Mouse (Mus musculus) gastrocnemius, adult 18-20 months (tissue): ENCODE data around the gene Gbp5. TPM values are rescaled to one million over a fixed set of nuclear protein-coding genes. Genes with fewer than 3 reads are reported as not detected.

Source experiments
- DNase-seq: peaks from one replicate; pipeline ENCODE4 v3.0.0; 2021; ENCODE audit warnings: low spot score
- long read RNA-seq, 2 experiments: library from polyadenylated mRNA; stranded (forward); transcript quantifications; one replicate each; pipeline ENCODE4 v2.0.0; 2021
- total RNA-seq, 2 experiments: library from RNA; stranded (reverse); gene quantifications; 2 replicates each; pipeline ENCODE4 v1.2.3; 2021

Gene Gbp5
- 1 to 10 TPM in 1 of 2 experiments, under 1 TPM in 1; 0.98 to 3.9 TPM for total RNA-seq
- long read RNA-seq, experiment 1, partial matches to known transcripts: 0 of 1 reads
- long read RNA-seq, experiment 1, other reads (novel, unspliced or antisense): 1 of 1 reads
- long read RNA-seq, experiment 2: 0 reads

DNA sequence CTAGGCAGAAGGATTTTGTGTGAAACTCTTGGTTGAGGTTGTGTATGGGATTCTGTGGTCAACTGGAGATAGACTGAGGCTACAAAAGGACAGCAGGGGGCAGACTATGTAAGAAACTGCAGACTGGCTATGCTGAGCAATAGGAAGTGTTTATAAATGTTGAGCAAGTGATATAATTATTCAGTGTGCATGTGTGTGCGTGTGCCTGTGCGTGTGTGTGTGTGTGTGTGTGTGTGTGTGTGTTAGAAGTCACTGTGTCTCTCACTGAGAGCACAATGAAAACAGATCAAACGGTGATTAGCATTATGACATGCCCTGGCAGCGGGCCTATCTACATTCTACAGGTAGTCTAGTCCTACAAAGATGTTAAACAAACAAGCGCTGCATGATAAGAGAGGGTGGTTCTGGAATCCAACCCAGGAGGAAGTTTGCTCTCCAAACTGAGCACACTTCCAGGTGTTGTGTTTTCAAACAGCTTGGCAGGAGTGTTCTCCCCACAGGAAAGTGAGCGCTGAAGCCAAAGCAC is at the start of gene Gbp5:
Gene Gbp5 (plus strand): TSS at position 443 of the 526 bp plus-strand sequence.
- DNase-seq: peak; percentile 65

DNA sequence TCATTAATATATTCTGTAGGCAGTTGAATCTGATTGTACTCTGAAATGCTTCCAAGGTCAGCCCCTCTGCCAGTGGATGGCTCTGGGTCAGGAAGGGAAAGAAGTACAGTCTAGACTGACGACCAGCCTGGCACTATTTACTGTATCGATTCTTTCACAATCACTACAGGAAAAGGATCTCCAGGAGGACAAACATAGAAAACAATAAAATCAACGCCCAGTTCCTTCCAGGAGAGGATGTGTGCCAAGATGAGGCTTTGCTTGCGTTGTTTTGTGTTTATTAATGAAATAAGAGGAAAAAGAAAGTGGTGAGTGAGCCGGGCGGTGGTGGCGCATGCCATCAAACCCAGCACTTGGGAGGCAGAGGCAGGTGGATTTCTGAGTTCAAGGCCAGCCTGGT is 39.6 kb upstream of the Gbp5 start:
- DNase-seq: no peak

DNA sequence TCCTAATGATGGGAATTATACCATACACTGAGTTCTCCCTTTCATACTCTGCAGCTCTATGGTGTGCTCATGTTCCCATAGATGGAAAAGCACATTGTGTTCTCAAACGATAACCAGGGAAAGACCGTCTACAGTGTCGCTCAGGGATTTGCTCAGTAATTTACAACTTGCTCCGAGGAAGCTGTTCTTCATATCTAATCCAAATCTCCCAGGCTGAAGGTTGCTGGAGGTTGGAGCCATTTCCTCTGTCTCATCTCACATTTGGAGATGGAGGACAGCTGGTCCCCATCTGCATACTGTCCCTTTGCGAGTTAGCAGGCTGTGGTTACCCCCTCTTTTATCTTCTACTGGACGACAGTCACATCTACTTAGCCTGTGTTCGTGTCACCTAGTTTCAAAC is 34.5 kb upstream of the Gbp5 start:
- DNase-seq: no peak

DNA sequence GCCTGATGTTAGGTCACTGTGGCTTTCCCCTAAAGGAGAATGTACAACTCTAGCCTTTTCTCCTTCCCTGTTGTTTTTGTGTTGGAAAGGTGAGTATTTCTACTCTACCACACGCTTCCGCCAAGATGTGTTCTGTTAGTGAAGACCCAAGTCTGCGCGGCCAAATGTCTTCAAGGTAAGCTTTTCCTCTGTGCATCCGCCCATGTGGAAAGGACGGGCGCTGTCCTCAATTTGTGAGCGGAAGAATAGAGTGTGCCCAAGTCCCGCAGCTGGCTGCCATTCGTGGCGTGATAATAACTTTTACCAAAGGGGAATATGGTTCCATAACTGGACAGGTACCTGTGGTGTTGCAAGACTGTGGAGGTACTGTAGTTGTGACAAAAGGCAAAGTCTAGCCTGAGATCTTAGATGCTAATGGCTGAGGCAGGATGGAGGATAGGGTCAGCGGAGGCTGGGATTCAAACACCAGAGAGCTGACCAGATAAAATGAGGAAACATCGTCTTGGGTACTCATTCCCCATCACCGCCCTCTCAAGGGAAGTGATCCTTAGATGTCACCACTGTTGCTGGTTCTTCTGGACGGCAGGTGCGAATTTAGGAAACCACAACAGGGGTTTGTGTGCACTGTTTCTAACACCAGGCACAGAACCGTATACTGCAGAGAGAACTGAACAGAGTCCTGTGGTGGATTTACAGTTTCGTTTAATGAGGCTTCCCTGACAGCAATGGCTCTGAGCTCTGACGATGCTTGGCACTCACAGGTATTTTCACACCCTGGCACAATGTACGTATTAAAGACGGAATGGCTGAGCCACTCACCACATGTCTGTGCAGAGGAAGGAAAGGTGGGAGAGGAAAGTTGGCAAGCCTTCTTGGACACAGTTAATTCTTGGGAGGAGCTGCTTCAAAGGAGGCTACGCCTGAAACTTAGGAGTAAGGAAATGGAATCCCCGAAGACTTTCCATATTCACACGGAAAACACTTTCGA is 30.7 kb upstream of the Gbp5 start:
- no peak for DNase-seq

- no peak for DNase-seq
These were observed 19.3 kb upstream of the Gbp5 start for GRCm38 (mm10) chr3:142474349-142474983.

DNA sequence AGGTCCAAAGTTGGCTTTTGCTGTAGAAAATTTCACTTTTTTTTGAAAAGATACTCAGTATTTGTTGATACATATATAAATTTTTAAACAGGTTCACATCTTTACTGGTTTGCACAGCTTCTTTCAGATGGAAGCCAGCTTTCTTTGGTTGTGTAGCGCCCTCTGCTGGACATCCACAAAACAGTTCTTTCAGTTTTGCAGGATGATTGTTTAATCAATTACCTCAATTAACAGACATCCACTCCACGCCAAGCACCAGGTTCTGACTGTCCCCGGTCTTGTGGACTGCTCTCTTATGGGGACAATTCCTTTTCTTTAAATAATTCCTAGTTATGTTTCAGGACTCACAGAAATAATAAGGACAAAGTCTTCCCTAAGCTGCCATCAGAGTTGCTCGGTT is 17.9 kb upstream of the Gbp5 start:
- peak; percentile 65 for DNase-seq

- DNase-seq: no peak
These were observed 15.9 kb upstream of the Gbp5 start for GRCm38 (mm10) chr3:142477866-142478265.

DNA sequence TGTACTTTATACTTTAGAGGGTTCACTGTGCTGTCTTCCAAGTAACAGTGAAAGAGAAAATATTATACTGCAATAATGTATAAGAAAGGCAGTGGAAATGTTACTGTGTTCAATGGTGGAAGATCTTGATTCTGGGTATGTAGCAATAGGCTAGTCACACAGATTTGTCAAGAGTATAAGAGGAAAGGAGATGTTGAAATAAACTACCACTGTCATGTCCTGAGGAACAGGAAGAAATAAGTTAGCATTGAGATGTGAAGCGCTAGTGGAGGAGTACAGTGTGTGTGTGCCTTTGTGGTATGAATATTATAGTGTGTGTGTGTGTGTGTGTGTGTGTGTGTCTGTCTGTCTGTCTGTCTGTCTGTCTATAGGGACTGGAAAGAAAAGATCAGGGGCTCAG is 15.4 kb upstream of the Gbp5 start:
- DNase-seq: no peak

DNA sequence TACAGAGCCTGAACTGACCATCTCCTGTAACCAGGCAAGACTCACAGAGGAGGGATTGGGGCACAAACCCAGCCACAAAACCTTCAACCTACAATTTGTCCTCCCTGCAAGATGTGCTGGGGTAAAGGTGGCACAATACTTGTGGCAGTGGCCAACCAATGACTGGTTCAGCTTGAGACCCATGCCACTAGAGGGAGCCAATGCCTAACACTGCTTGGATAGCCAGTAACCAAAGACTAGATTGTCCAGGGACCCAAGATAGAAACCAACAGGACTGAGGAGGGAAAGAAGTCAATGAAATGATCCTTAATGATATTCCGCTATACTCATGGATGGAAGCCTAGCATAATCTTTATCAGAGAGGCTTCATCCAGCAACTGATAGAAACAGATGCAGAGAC is 3.3 kb upstream of the Gbp5 start:
- DNase-seq: peak; percentile 80

DNA sequence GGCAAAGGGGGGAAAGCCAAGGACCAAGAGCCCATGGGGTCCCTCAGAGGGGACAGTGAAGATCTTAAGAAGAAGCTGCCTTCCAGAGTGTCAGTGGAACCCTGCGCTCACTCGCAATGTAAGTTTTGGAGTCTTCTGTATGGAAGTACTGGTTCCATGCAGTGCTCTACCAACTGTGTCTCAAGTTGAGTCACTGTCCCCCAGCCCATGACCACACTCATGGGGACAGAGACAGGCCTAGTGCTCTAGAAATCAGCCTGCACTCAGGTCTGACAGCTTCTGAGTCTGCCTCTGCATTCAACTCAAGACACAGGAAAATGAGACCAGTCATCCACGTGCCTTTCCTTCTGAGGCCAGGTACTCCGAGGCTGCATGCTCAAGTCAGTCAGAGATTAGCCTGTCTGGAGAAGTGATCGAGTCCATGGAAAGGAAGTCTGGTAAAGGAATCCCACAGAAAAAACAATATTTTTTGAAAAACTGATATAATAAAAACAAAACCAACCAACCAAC is 1.4 kb downstream of the Gbp5 start:
- DNase-seq: no peak

- DNase-seq: peak; percentile 23
These were observed 2.6 kb downstream of the Gbp5 start for GRCm38 (mm10) chr3:142496113-142497101.

- no peak for DNase-seq
These were observed 3.5 kb downstream of the Gbp5 start for GRCm38 (mm10) chr3:142497123-142497841.

- no peak for DNase-seq
These were observed 5.2 kb downstream of the Gbp5 start for GRCm38 (mm10) chr3:142498941-142499340.

- DNase-seq: no peak
These were observed 34.3 kb downstream of the Gbp5 start for GRCm38 (mm10) chr3:142528116-142528515.

GRCm38 (mm10) chr3:142529597-142529996 is 35.8 kb downstream of the Gbp5 start:
- DNase-seq: no peak

GRCm38 (mm10) chr3:142530087-142530953 is 36.5 kb downstream of the Gbp5 start, which contains the start of gene Gbp7:
Gbp7 (plus strand) TSS chr3:142530342.
- peak; percentile 66 for DNase-seq

GRCm38 (mm10) chr3:142531595-142531994 is 37.8 kb downstream of the Gbp5 start:
- DNase-seq: no peak

GRCm38 (mm10) chr3:142533185-142533584 is 39.4 kb downstream of the Gbp5 start:
- no peak for DNase-seq

GRCm38 (mm10) chr3:142535667-142536066 is 41.9 kb downstream of the Gbp5 start:
- no peak for DNase-seq
